Mouse (Mus musculus) MEL-GATA-1-ER (cell line): ENCODE data around the gene Btbd16.

Experiments used
- DNase-seq: peaks from one replicate; pipeline ENCODE4 v3.0.0-alpha.2; 2012; ENCODE audit warnings: low read depth; ENCODE audit errors: extremely low read depth

Btbd16 gene

GRCm38 (mm10) chr7:130860721-130861142, 86.9 kb downstream of the Btbd16 start:
- DNase-seq = no peak

GRCm38 (mm10) chr7:130862501-130862900, 88.6 kb downstream of the Btbd16 start:
- DNase-seq = no peak

GRCm38 (mm10) chr7:130864711-130865110, 90.8 kb downstream of the Btbd16 start:
- DNase-seq = no peak

GRCm38 (mm10) chr7:130865613-130866591, 92.0 kb downstream of the Btbd16 start, which contains the start of gene Plekha1:
Plekha1 (plus strand) TSS chr7:130865756.
- no peak for DNase-seq

GRCm38 (mm10) chr7:130866640-130867039, 92.8 kb downstream of the Btbd16 start:
- no peak for DNase-seq

- DNase-seq = no peak
These were observed 93.4 kb downstream of the Btbd16 start for GRCm38 (mm10) chr7:130867256-130867655.
